Comparison of ENCODE assay signal across 28 mouse cellular contexts in genomic region chr5:118665023-118665422, GRCm38 (mm10).
"Had no signal": no experiment of that assay in that cellular context is flagged by ENCODE, and none has a peak within 500 bp of the region (broad histone marks: within the 10 kb centered on the region; RNA-seq: fewer than 3 reads in every experiment).

No protein-coding gene starts in this region.

- H3K4me2 ChIP-seq: embryonic facial prominence, embryonic 12.5 days; embryonic facial prominence, embryonic 13.5 days; embryonic facial prominence, embryonic 15.5 days; forebrain, embryonic 12.5 days; forebrain, embryonic 15.5 days had no signal

- H3K27me3 ChIP-seq: embryonic facial prominence, embryonic 12.5 days; embryonic facial prominence, embryonic 13.5 days; embryonic facial prominence, embryonic 15.5 days; forebrain, embryonic 15.5 days had no signal

- H3K27ac ChIP-seq: embryonic facial prominence, embryonic 10.5 days; embryonic facial prominence, embryonic 12.5 days; embryonic facial prominence, embryonic 13.5 days; embryonic facial prominence, embryonic 15.5 days; forebrain, embryonic 10.5 days; forebrain, embryonic 12.5 days; forebrain, embryonic 13.5 days; forebrain, embryonic 15.5 days; gastrocnemius, adult 2 months; heart, adult 2 months had no signal

- DNase-seq: cerebellum, adult 2 months; cerebellum, adult 8-10 months; cerebellum, adult 9-10 months; cerebellum, adult 9-11 months; cerebellum, postnatal 10 days; cerebellum, postnatal 14 days; cerebellum, postnatal 25 days; cerebellum, postnatal 36 days; embryo, embryonic 11 days; forebrain, postnatal 0 days; gastrocnemius, adult 2 months; gastrocnemius, postnatal 10 days; gastrocnemius, postnatal 14 days; gastrocnemius, postnatal 25 days; gastrocnemius, postnatal 36 days; heart, adult 18-20 months; heart, adult 2 months had no signal

- H3K36me3 ChIP-seq: embryonic facial prominence, embryonic 12.5 days; embryonic facial prominence, embryonic 15.5 days; forebrain, embryonic 12.5 days; forebrain, embryonic 15.5 days had no signal

- H3K9me3 ChIP-seq: embryonic facial prominence, embryonic 10.5 days; embryonic facial prominence, embryonic 12.5 days; embryonic facial prominence, embryonic 13.5 days; embryonic facial prominence, embryonic 15.5 days; forebrain, embryonic 10.5 days; forebrain, embryonic 12.5 days; forebrain, embryonic 13.5 days; forebrain, embryonic 15.5 days had no signal

- H3K4me3 ChIP-seq: embryonic facial prominence, embryonic 10.5 days; embryonic facial prominence, embryonic 12.5 days; embryonic facial prominence, embryonic 13.5 days; embryonic facial prominence, embryonic 15.5 days; erythroblast, embryonic 14.5 days; forebrain, embryonic 10.5 days; forebrain, embryonic 12.5 days; forebrain, embryonic 13.5 days; forebrain, embryonic 15.5 days; gastrocnemius, adult 2 months; heart, adult 2 months had no signal

- H3K9ac ChIP-seq: embryonic facial prominence, embryonic 12.5 days; embryonic facial prominence, embryonic 13.5 days; embryonic facial prominence, embryonic 15.5 days; forebrain, embryonic 12.5 days; forebrain, postnatal 0 days had no signal

- ATAC-seq: forebrain, embryonic 13.5 days; forebrain, embryonic 14.5 days; forebrain, embryonic 15.5 days; forebrain, embryonic 16.5 days; forebrain, postnatal 0 days had no signal
